Mouse (Mus musculus) lung, postnatal 36 days (tissue): ENCODE measurements at regions not wholly inside any gene's neighbourhood (a gene's known extent, or its start where the extent isn't known, plus 50 kb on each side); places are given as distances from the start of the nearest gene placed in this dataset.

ENCODE experiments used
- DNase-seq: peaks from one replicate; pipeline ENCODE4 v3.0.0; 2022; ENCODE audit warnings: mixed read lengths

DNA sequence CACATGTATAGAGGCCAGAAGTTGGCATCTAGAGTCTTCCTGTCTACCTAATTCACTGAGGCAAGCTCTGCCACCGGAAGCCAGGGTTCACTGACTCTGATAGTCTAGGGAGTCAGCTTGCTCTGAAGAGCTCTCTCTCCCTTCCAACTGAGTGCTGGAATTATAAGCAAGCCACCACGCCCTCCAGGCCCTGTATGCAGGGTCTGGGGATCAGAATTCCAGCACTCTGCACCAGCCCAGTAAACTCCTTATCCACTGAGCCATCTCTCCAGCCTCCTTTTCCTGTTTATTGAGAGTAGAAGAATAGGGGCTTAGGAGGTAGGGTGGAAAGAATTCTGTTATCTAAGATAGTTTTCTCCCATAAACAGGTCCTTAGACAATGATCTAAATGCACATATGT lies 215.3 kb downstream of the Mreg start:
- DNase-seq, result no peak

DNA sequence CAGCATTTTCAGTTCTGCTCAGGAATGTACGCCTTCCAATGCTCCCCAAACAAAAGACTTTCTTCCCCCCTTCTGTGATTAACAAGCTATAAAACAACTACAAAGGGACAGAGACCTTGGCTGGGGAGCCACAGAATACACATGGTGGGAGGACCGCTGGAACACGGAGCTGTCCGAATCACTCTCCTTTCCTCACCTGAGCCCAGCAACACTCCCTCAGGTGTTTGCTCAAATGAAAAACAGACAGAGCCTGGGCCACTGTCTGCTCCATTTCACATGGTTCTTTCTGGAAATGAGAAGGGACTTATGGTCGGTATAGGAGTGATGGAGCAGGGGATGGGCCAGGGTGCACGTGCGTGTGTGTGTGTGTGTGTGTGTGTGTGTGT lies 215.9 kb downstream of the Mreg start:
- no peak for DNase-seq

DNA sequence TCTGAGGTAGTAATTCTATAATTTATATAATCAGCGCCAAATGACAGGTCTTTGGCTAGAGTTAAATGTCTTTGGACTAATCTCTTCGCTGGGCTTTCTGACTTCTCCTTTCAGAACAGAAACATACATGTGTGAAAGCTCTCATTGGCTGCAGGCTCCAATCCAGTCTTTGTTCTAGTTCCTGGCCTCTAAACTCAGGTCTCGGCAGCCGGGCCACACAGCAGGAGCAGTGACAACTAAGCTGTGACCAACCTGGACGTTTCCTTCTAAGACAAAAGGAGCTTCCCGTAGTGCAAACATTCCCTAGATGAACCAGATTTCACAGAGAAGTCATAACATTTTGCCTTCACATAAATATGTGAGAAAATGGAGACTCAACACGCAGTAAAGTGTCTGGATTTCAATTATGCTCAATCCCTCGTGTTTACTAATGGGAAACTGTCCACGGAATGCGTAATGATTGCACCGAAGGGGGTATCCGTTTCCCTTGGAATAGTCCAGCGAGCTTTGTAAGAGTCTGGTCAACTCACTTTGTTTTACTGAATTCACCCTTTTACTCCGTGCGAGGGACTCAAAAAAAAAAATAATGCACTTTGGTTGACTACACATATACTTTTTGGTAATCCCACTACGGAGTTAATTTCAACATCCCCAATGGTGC lies 216.4 kb downstream of the Mreg start:
- no peak for DNase-seq

DNA sequence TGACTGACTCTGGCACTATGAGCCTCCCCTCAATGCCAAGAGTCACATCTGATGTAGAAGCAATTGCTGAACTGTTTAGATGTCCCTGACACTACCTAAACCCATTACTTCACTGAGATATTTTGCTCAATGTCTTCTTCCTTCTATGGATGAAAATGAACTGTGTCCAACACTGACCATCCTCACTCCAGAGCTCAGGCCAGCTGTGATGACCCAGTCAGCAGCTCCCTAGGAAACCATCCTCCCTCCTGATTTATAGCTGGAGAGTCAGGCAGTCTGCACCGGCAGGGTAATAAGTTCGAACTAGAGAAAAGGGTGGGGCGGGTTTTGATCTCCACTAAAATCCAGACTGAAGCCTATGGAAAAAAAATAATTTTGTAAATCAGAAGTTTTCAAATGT lies 221.2 kb downstream of the Mreg start:
- DNase-seq, result no peak

DNA sequence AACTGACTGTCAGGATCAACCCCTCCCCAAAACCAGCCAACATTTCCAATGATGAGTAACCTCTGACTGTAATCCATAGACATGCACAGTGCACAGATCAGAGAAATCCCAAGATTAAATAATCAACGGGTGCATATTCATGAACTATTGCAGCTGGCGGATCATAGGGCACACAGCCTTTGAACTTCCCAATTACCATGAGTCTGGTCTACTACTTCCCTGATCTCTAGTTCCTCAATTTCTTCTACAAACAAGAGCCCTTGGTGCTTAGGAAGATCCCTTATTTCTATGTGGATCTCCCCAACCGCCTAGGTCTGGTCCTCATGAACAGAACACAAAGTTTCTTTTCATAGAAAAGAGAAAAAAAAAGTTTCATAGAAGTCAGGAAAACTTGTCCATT lies 224.0 kb downstream of the Mreg start:
- no peak for DNase-seq

DNA sequence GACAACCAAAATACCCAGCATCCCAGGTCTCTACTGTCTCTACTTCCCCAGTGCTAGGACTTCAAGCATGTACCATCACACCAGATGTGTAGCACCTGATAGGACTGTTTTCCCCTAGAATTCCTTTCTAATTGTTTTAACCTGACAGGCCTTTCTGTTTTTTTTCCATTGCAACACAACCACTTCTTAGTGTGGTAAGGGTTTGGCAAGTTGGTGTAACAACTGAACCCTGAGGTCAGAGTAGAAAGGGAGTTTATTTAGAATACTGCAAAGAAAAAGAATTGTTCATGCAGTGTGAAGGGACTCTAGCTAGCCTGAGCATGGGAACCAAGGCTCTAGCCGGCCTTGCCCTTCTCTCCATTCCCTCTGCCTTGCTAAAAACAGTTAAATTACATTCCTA lies 226.1 kb downstream of the Mreg start:
- DNase-seq, result no peak

DNA sequence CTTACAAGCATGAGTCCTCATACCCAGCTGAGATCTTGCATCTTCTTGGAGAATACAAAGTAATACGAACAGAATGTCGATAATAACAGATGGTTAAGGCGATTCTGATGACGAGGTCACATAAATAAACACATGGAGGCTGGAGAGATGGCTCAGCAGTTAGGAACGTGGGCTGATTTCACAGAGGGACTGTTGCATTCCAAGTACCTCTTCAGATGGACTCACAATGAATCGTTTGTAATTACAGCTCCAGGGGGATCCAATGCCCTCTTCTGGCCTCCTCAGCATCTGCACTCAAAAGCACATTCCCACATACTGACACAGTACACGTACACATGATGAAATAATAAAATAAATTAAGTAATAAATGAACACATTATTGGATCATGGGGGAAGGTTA lies 228.3 kb downstream of the Mreg start:
- DNase-seq, result no peak

DNA sequence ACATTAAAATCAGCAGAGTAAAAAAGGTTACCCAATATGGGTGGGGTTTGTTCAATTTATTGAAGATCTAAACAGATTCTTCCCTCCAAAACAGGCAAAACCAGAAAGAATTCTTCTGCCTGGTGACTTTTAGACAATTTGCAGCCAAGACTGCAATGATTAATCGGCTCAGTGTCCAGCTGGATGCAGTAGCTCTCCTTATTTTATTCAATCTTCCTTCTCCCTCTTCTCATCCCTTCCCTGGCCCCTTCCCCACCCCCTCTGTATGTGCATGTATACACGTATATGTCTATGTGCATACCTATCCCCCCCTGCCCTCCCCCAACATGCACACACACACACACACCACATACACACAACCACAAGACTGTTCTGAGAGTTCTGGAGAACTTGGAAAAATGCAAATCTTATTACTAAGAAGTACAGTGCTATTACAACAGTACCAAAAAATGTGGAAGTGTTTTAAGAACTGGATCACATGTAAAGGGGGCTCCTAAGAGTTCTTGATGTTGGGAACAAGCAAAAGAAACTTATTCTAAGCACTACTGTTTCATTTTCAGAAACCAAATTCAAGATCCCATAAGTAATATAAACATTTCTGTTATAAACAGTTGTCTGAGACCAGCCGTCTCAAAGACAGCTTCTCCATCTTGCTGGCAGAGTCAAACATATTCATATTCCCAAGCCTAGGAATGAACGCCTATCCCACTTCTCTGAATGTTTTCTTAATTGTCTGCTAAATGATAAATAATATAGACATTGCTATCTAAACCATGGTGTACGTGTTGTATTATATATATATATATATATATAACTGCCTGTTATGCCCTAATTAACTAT lies 229.5 kb downstream of the Mreg start:
- no peak for DNase-seq

DNA sequence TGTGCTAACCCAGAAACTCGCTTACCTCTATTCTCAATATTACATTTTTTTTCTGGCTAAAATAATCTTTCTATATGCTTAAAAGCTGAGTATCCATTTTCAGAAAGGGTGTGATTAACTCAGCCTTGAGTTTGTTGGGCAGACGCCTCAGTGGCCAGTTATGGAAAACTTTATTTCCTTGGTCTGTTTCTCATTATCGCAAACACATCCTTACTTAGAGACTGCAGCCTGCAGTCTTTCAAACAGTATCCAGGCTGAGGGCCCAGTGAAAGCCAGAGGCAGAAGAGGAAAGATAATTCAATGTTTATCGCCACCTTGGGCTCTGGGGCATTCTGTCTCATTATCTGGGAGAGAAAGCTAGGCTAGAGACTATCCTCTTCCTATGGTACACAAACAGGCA lies 231.5 kb downstream of the Mreg start:
- DNase-seq, result no peak

DNA sequence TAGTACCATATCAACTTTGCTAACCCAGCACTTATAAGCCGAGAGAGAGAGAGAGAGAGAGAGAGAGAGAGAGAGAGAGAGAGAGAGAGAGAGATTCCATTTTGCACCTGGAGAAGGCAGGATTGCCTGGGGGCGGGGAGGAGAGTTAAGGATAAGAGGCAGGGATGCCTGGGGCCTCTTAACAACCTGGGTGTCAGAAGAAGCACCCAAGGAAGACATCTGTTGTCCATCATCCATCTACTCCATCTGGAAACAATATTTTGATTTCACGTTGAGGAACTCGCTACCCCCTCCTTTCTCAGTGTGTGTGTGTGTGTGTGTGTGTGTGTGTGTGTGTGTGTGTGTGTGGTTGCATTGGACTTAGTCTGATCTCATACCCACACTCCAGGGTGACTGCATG lies 232.8 kb downstream of the Mreg start:
- DNase-seq, result no peak

DNA sequence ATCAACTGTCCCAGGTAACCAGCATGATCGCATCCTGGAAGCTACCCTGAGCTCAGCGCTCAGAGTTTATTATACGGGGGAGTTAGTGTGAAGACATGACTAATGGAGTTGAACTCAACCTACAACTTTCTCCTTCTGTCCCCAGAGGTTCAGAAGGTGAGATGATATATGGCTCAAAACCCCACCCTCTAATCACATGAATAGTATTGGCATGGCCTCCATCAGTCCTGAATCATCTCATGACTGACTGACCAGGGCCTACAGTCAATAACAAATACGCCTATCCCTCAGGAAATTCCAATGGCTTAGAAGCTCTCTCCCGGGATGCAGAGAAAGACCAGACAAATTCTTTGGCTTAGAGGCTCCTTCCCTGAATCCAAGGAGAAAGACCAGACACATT lies 234.7 kb downstream of the Mreg start:
- no peak for DNase-seq

DNA sequence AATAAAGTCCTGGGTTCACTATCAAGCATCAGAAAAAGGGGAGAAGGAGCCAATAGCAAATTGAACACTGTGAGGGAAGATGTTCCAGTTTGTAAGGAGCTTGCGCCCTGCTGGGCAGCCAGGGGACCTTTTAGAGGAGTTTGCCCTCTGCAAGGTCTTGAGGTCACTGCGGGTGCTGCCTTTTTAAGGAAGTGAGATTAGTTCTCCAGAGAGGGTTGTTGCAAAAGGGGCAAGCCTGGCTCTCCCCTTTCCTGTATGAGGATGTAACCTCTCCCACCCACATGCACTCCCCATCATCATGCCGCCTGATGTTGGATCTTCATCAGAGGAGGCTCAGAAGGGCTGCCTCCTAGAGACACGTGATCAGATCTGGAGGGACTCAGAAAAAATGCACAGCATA lies 237.4 kb downstream of the Mreg start:
- DNase-seq, result peak; percentile 64

DNA sequence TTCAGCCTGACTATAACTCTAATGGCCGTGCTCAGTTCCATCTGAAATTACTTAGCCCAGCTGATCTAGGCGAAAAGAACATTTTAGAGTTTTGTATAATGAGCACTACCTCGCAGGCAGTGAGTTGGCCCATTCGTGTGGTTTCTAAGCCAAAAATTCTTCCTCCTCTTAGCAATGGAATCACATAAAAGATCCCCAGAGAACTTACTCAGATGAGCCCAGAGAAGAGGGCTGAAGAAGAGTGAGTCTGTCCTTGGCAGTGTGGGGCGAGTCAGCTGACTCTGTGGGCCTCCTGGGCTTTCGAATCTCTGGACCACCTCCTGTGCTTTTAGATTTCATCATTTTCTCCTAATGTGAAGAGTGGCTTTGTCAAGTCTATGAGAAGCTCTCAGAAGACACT lies 240.2 kb downstream of the Mreg start:
- peak; percentile 32 for DNase-seq

DNA sequence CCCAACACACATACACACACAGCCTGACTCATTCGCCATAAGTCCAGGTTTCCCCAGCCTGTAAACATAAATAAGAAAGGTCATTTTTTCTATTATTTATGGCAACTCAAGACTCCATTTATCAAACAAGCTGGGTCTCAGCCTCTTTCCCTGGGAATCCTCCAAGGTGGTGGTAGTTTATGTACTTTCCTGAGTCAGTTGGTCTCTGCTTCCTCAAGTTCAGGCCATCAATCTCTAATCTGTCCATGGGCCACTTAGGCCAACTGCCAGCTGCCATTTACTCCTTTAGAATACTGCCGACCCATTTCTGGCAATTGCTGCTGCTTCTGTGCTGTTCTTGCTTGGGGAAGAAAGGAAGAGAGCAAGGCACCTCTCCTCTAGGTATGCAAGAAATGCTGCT lies 241.3 kb downstream of the Mreg start:
- DNase-seq, result no peak

DNA sequence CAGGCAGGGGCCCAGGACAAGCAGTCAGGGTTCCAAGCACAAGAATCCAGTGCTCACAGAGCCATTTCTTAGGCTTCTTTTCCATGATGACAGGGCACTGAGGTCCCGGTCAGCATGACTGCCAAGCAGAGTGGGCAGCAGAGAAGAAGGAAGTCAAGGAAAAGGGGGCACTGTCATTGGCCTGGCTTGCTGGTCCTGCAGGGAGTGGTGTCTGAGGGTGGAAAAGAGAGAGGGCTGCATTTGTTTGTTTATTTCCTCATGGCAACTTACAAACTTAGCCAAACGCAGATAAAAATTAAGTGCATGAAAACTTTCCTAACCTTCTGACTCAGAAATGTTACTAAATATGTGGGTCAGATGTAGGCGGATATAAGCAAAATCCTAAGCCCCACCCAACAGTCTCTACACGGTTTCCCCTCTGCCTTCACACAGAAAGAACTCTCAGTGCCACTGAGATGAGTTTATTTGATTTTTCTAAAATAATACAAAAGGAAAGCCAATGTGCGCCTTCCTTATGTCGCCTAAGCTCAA lies 244.5 kb downstream of the Mreg start:
- peak; percentile 37 for DNase-seq

DNA sequence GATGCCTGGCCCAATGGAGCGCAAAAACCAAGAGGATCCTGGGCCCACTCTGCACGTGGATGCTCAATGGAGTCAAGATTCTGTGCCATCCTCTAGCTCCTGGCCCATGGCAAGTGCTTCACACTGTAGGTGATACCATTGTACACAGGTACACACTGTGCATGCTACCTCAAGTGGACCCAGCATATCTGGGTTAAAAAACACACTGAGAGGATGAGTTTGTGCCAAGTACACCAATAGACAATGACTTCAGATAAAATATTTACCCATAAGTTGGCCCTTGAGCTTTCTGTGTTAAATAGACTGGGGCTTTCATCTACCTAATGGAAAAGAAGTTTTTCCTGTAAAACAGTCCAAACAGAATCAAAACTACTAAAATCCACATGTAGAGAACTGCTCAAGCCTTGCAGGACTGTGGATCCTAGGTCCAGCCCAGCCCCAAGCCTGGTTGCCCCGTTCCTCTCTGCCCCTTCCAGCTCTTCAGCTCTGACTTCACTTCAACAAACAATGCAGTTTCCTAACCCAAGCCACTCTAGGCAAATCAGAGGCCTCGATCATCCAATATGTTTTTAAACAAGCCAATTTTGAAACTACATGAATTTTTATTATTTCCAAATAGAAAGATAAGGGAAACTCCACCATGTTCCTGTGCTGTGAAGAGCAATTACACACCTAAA lies 247.5 kb downstream of the Mreg start:
- no peak for DNase-seq

DNA sequence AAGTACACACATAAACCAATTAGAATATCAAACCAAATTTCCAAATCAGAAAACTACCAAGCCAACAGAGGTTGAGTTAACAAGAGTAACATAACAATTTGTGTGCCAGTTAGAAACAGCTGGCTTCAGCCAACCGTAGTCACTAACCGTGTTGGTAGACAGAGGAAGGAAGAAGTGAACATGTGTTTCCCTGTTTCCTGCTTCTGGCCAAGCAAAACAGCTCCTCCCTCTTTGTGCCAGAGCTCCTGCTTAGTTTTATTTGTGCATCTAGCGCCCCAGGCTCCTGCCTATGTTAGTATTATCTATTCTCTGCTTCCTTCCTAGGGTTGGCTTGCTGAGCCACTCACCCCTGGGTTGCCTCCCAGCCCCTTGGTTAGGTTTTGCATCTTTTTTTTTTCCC lies 255.2 kb downstream of the Mreg start:
- DNase-seq, result peak; percentile 33

DNA sequence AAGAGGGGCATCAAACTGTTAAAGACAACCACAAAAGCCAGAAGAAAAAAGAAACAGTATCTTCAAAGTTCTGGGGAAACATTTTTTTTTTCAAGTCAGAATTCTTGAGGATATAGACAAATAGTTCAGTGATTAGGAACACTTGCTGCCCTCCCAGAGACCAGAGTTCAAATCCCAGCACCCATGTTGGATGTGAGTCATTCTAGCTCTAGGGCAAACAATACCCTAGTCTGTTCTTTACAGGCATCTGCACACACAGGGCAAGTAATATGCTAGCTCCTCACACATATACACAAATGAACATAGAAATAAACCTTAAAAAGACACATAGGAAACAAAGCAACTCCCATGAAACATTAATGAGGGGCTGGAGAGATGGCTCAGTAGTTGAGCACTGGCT lies 256.8 kb downstream of the Mreg start:
- DNase-seq, result no peak

DNA sequence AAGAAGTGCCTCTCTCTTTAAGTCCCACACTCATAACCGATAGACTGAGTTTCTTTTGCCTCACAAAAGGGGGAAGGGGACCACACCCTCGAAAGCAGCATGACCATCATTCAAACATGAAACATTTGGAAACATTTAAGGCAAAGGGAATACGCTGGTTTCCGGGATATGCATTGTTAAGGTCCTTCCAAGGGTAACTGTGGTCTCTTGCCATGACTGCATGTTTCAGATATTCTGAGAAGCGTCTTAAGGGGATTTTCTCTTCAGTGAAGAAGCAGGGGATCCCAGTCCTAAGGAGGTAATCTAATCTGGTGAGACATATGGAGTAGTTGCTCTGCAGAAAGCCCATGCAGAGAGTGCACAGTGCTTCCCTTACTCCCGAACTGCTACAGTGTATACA lies 258.8 kb downstream of the Mreg start:
- no peak for DNase-seq

DNA sequence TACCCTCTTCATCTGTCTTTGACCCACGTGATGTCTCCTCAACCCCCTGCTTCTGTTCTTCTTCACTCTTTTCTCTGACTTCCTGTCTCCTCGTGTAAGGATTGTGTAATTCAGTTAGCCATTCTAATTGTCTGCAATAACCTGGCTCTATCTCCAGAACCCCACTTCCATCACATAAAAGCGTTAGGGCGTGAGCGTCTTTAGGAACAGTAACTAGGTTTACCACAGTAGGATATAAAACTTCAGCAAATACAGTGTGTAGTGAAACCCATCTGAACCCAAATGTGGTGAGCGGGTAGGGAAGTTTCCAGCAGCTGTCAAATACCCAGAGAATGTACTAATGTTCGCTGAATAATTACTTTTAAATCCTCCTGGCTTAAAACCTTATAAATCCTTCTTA lies 262.6 kb downstream of the Mreg start:
- no peak for DNase-seq

DNA sequence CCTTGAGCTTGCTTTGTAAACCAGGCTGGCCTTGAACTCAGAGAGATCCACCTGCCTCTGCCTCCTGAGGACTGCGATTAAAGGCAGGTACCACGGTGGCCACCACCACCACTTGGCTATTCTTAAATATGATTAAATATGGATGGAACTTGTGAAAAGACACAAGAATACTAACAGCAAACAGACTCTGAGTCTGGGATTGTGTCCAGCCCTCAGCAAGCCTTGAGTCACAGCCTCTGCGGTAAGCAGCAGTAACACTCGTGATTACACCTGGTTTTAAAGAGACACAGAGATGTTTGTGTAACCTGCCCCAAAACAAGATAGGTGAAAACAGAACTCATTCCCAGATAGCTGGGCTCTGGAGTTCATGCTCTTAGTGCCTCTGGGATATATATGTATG lies 263.4 kb downstream of the Mreg start:
- DNase-seq, result no peak

DNA sequence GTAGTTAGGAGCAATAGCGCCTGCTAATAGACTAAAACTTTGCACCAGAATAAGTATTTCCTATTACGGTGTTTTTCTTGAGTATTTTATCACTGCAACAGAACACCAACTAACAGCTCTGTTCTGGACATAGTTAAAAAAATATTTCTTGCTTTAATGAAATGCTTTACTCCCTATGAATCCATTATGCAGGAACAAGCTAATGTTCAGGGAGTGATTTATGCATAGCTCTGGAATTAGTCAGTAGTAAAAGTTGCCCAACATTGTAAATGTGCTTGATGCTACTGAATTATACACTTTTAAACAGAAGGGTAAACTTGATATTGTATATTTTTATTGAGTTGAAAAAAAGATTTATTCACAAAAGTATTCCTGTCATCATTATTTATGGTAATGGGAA lies 264.6 kb downstream of the Mreg start:
- no peak for DNase-seq

DNA sequence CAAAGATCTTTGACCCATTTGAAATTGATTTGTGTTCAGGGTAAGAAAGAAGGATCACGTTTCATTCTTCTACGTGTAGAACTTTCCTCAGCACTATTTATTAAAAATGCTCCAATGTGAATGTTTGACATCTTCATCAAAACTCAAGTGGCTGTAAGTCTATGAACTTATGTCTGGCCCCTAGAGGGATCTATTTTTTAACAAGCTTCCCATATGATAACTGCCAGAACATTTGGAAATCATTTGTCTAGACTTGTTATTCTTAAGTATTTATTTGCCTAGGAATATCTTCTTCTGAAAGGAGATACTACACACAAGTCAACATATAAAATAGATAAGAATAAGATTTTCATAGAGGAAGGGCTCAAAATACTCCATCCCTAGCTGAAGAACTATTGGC lies 265.2 kb downstream of the Mreg start:
- no peak for DNase-seq

DNA sequence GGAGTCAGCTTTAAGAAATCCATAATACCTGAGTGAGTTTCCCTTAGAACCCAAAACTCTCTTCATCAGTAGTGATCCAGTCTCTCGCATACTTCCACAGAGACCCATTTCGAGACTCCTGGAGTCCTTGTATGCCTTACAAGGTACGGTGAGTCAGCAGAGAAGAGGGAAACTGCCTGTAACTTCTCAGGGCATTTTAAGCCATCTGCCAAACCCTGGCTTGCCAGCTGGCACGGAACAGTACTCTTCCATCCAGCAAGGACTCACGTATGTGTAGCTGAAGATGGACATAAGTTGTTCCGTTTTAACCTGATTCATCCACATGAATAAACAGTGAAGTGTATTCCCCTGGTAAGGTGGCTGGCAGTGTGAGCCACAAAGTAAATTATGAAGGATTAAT lies 267.0 kb downstream of the Mreg start:
- peak; percentile 33 for DNase-seq
